Mouse (Mus musculus) ES-E14 (cell line): Measurements from ENCODE around the gene Slc2a8. TPM values are rescaled to one million over a fixed set of nuclear protein-coding genes. Genes with fewer than 3 reads are reported as not detected.

Experiments
- DNase-seq: peaks from one replicate; pipeline ENCODE4 v3.0.0-alpha.2; 2013; ENCODE audit warnings: low read depth, low spot score
- H3K27ac ChIP-seq: 2 replicates; pipeline ENCODE4 v1.5.1; 2012; ENCODE audit warnings: low read depth, mild to moderate bottlenecking, low read length, moderate library complexity, mixed read lengths; ENCODE audit not compliant: poor library complexity, insufficient read depth, severe bottlenecking
- H3K36me3 ChIP-seq: 2 replicates; pipeline ENCODE4 v1.6.1; 2012; ENCODE audit warnings: mild to moderate bottlenecking, low read length, moderate library complexity, mixed read lengths; ENCODE audit not compliant: control insufficient read depth, poor library complexity, insufficient read depth, severe bottlenecking
- H3K4me1 ChIP-seq, 2 experiments: fragments of 150-350 bp in 1 of 2; sonication (generic) in 1 of 2; 2 replicates each; pipeline ENCODE4 v1.6.1; 2012; ENCODE audit warnings: low read length in 2 of 2, mild to moderate bottlenecking in 1 of 2, mixed read lengths in 1 of 2; ENCODE audit not compliant: control insufficient read depth in 2 of 2, insufficient read depth in 2 of 2, poor library complexity in 1 of 2
- H3K4me3 ChIP-seq, 2 experiments: fragments of 150-350 bp in 1 of 2; sonication (generic) in 1 of 2; 2 replicates each; pipeline ENCODE4 v1.5.1; 2012; ENCODE audit warnings: low read length in 2 of 2, low read depth in 1 of 2, mild to moderate bottlenecking in 1 of 2, mixed read lengths in 1 of 2; ENCODE audit not compliant: insufficient read depth in 1 of 2, poor library complexity in 1 of 2, severe bottlenecking in 1 of 2
- H3K9ac ChIP-seq: 2 replicates; pipeline ENCODE4 v1.6.1; 2012; ENCODE audit warnings: low read depth, mild to moderate bottlenecking, low read length, mixed read lengths; ENCODE audit not compliant: poor library complexity, insufficient read depth, severe bottlenecking
- H3K9me3 ChIP-seq: fragments of 150-350 bp; sonication (generic); 2 replicates; pipeline ENCODE4 v1.6.1; 2012; ENCODE audit warnings: low read depth, mild to moderate bottlenecking, low read length; ENCODE audit not compliant: control insufficient read depth, insufficient read depth
- CHD2 ChIP-seq: IDR thresholded peaks from 2 replicates; pipeline ENCODE4 v1.6.1; 2014; ENCODE audit warnings: mild to moderate bottlenecking, low read depth, low read length, inconsistent platforms
- HCFC1 ChIP-seq: IDR thresholded peaks from 2 replicates; pipeline ENCODE4 v1.6.1; 2012; ENCODE audit warnings: low read length, inconsistent platforms, borderline replicate concordance; ENCODE audit not compliant: insufficient read depth
- MAFK ChIP-seq: IDR thresholded peaks from 2 replicates; pipeline ENCODE4 v1.6.1; 2014; ENCODE audit warnings: mild to moderate bottlenecking, low read depth, low read length, inconsistent platforms; ENCODE audit not compliant: insufficient read depth
- ZC3H11A ChIP-seq: IDR thresholded peaks from 2 replicates; pipeline ENCODE4 v1.6.1; 2012; ENCODE audit warnings: low read depth, mild to moderate bottlenecking, inconsistent platforms, low read length, borderline replicate concordance
- ZNF384 ChIP-seq: IDR thresholded peaks from 2 replicates; pipeline ENCODE4 v1.6.1; 2012; ENCODE audit warnings: low read depth, low read length, inconsistent platforms
- in situ Hi-C, 2 experiments: fragments of 600-800 bp; cut with MboI; formaldehyde crosslinking; loops; one replicate each; pipeline ENCODE4 v1.15.1; 2025; ENCODE audit warnings: low sequenced_read_pairs in 2 of 2, inconsistent platforms in 1 of 2; ENCODE audit not compliant: unreplicated experiment in 2 of 2
- total RNA-seq: library from RNA; depleted of rRNA; stranded (reverse); fragments of 300-350 nt; gene quantifications from 2 replicates; pipeline ENCODE4 v1.2.3, GENCODE M21; 2012

Slc2a8 gene
- total RNA-seq, 1 experiment, result 25.7 TPM

GRCm38 (mm10) chr2:32981281-32981680, 602 bp downstream of the Slc2a8 start:
- no peaks in the 10 kb centered on the region for H3K9me3 ChIP-seq
- peaks cover 4% of the 10 kb centered on the region; the same call in 1 of the 2 replicates for H3K36me3 ChIP-seq
- peak overlapping the region; percentile 79 for H3K9ac ChIP-seq
- TF ChIP-seq ZNF384 (no peak), ZC3H11A (no peak), HCFC1 (no peak), MAFK (no peak), CHD2 (no peak)
- peaks cover 6 to 25% of the 10 kb centered on the region in 2 experiments for H3K4me1 ChIP-seq
- in situ Hi-C loops, result no loop called here
- no peak for DNase-seq
- no peak overlapping the region for H3K27ac ChIP-seq
- peak overlapping the region; percentile 84 to 91 for H3K4me3 ChIP-seq

- TF ChIP-seq ZNF384, result no peak
- TF ChIP-seq HCFC1, result no peak
- no peak for TF ChIP-seq MAFK
- TF ChIP-seq ZC3H11A, result no peak
- TF ChIP-seq CHD2, result no peak
- H3K9ac ChIP-seq, result no peak overlapping the region
- H3K27ac ChIP-seq, result no peak overlapping the region
- DNase-seq, result no peak
- peaks cover 10% of the 10 kb centered on the region; the same call in 1 of the 2 replicates for H3K36me3 ChIP-seq
- peaks cover 3 to 17% of the 10 kb centered on the region in 2 experiments; a peak in 3 of 4 replicates for H3K4me1 ChIP-seq
- in situ Hi-C loops, result no loop called here
- H3K4me3 ChIP-seq, result no peak overlapping the region
- H3K9me3 ChIP-seq, result no peaks in the 10 kb centered on the region
These were observed 2.2 kb downstream of the Slc2a8 start for GRCm38 (mm10) chr2:32979675-32980074.

GRCm38 (mm10) chr2:32978675-32979074, 3.2 kb downstream of the Slc2a8 start:
- TF ChIP-seq ZNF384 (no peak), MAFK (no peak), HCFC1 (no peak), CHD2 (no peak), ZC3H11A (no peak)
- in situ Hi-C loops, result no loop called here
- H3K4me1 ChIP-seq, result peaks cover 0 to 11% of the 10 kb centered on the region in 2 experiments; a peak in 1 of 4 replicates
- DNase-seq, result no peak
- H3K9ac ChIP-seq, result no peak overlapping the region
- no peaks in the 10 kb centered on the region for H3K9me3 ChIP-seq
- no peak overlapping the region for H3K27ac ChIP-seq
- no peak overlapping the region for H3K4me3 ChIP-seq
- H3K36me3 ChIP-seq, result peaks cover 18% of the 10 kb centered on the region; the same call in 1 of the 2 replicates

GRCm38 (mm10) chr2:32977114-32977513, 4.8 kb downstream of the Slc2a8 start:
- in situ Hi-C loops, result no loop called here
- Histone ChIP-seq H3K9ac (no peak overlapping the region), H3K4me3 (no peak overlapping the region), H3K4me1 (peaks cover 0 to 7% of the 10 kb centered on the region in 2 experiments; a peak in 1 of 4 replicates), H3K36me3 (peaks cover 27% of the 10 kb centered on the region; the same call in 1 of the 2 replicates), H3K9me3 (no peaks in the 10 kb centered on the region), H3K27ac (no peak overlapping the region)
- TF ChIP-seq CHD2, result no peak
- TF ChIP-seq MAFK, result no peak
- TF ChIP-seq ZC3H11A, result no peak
- TF ChIP-seq HCFC1, result no peak
- no peak for TF ChIP-seq ZNF384
- DNase-seq, result no peak
